Mouse (Mus musculus): ENCODE measurements at regions not wholly inside any gene's neighbourhood (a gene's known extent, or its start where the extent isn't known, plus 50 kb on each side); places are given as distances from the start of the nearest gene placed in this dataset.

GRCm38 (mm10) chr12:39734176-39734575 lies 303.6 kb downstream of the Arl4a start:
- no peak for TF ChIP-seq E2F4 (IDR thresholded peaks at IDR 0.05; ENCODE audit: insufficient read depth)
- TF ChIP-seq MYOG (IDR thresholded peaks at IDR 0.05; ENCODE audit: control insufficient read depth in 1 of 3, insufficient read depth in 1 of 3, insufficient read length in 2 of 3, low read depth in 2 of 3): no peak
- TF ChIP-seq USF1 (IDR thresholded peaks at IDR 0.05; ENCODE audit: low read depth): no peak
- no peak for TF ChIP-seq MAX (IDR thresholded peaks at IDR 0.05; ENCODE audit: low read depth)
- TF ChIP-seq POLR2A (IDR thresholded peaks at IDR 0.05; ENCODE audit: insufficient read length, low read depth): no peak
- no peak for TF ChIP-seq TCF3 (IDR thresholded peaks at IDR 0.05; ENCODE audit: insufficient read length, low read depth)
